Mouse (Mus musculus) small intestine, adult 2 months (tissue): ENCODE measurements around the gene Map4k5.

Experiments used
- CTCF ChIP-seq: fragments of 200-500 bp; IDR thresholded peaks from 2 replicates; pipeline ENCODE4 v1.5.1; 2012; ENCODE audit warnings: low read depth, mild to moderate bottlenecking, control low read depth, inconsistent platforms, low read length, moderate library complexity, mixed read lengths; ENCODE audit not compliant: insufficient replicate concordance, insufficient read length; ENCODE audit errors: extremely low read depth
- POLR2A ChIP-seq: fragments of 200-500 bp; IDR thresholded peaks from 2 replicates; pipeline ENCODE4 v1.6.1; 2012; ENCODE audit warnings: low read depth, mild to moderate bottlenecking, control low read depth, inconsistent platforms, low read length, moderate library complexity

DNA sequence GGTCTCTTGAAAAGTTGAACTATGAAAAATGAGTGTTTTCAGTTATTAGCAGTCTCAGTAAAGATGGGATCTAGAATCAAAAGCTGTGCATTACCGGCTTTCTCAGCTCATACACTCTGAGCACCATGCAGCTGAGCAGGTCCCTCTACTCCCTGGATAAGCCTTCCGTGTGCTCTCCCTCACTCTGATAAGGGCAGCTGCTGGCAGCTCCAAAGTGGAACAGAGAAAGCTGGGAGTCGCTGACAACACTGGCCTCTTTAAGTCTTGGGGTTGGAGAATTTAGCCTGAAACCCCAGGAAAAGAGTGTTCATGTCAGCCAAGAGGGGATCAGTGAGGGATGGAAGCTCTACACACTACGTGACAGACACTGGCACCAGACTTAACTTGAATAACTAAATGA, 34.2 kb downstream of the Map4k5 start:
- no peak for TF ChIP-seq CTCF
- no peak for TF ChIP-seq POLR2A
